Mouse (Mus musculus) heart, postnatal 0 days (tissue): ENCODE results near the gene Lamb3. TPM values are rescaled to one million over a fixed set of nuclear protein-coding genes. Genes with fewer than 3 reads are reported as not detected.

Experiments used
- ATAC-seq: fragments of 200-750 bp; cut with Nextera tagmentation; 2 replicates; pipeline ENCODE4 v1.8.0; 2017; ENCODE audit warnings: low read depth, moderate number of reproducible peaks, moderate library complexity; ENCODE audit not compliant: insufficient read depth
- DNase-seq: peaks from one replicate; pipeline ENCODE4 v3.0.0-alpha.2; 2016; ENCODE audit warnings: low spot score
- H3K27ac ChIP-seq: fragments of 300-500 bp; sonication (generic); 2 replicates; pipeline ENCODE4 v1.5.1; 2014; ENCODE audit warnings: low read depth, mild to moderate bottlenecking
- H3K27me3 ChIP-seq: fragments of 300-500 bp; sonication (generic); 2 replicates; pipeline ENCODE4 v1.6.1; 2014; ENCODE audit warnings: low read length, mixed read lengths; ENCODE audit not compliant: control insufficient read depth, insufficient read depth
- H3K36me3 ChIP-seq: fragments of 300-500 bp; sonication (generic); replicated peaks from 2 replicates; pipeline ENCODE4 v1.6.1; 2014; ENCODE audit warnings: low read length, mixed read lengths; ENCODE audit not compliant: control insufficient read depth, insufficient read depth
- H3K4me1 ChIP-seq: fragments of 300-500 bp; sonication (generic); 2 replicates; pipeline ENCODE4 v1.6.1; 2014; ENCODE audit warnings: antibody characterized with exemption; ENCODE audit not compliant: control insufficient read depth, insufficient read depth
- H3K4me2 ChIP-seq: fragments of 300-500 bp; sonication (generic); 2 replicates; pipeline ENCODE4 v1.6.1; 2014; ENCODE audit warnings: low read depth, mild to moderate bottlenecking, low read length, moderate library complexity
- H3K4me3 ChIP-seq: fragments of 300-500 bp; sonication (generic); 2 replicates; pipeline ENCODE4 v1.5.1; 2014; ENCODE audit warnings: low read depth, low read length
- H3K9ac ChIP-seq: fragments of 300-500 bp; sonication (generic); replicated peaks from 2 replicates; pipeline ENCODE4 v1.6.1; 2014; ENCODE audit warnings: low read depth, low read length, mixed read lengths
- H3K9me3 ChIP-seq: fragments of 300-500 bp; sonication (generic); replicated peaks from 2 replicates; pipeline ENCODE4 v1.6.1; 2016; ENCODE audit warnings: low read length; ENCODE audit not compliant: control insufficient read depth
- CTCF ChIP-seq: IDR thresholded peaks from 2 replicates; pipeline ENCODE4 v1.5.1; 2016; ENCODE audit warnings: antibody characterized with exemption, control low read depth, low read depth
- EP300 ChIP-seq: IDR thresholded peaks from 2 replicates; pipeline ENCODE4 v1.6.1; 2016; ENCODE audit warnings: antibody characterized with exemption, low read depth
- WGBS: fragments of 180-500 bp; shearing (Covaris S2); extraction: QIAGEN DNeasy Blood & Tissue Kit; methylation state at CpG from one replicate; pipeline ENCODE4 v1.1.7; 2014; 5-methylcytosine and 5-hydroxymethylcytosine counted together
- polyA plus RNA-seq: library from polyadenylated mRNA; unstranded; fragments of >200 nt; fragmentation: Nextera tagmentation; extraction: Ambion mirVana; gene quantifications from 2 replicates; pipeline ENCODE4 v1.2.1, GENCODE M21; 2015
- total RNA-seq: library from RNA; depleted of rRNA; stranded (reverse); fragments of >200 nt; gene quantifications from 2 replicates; pipeline ENCODE4 v1.2.3, GENCODE M21; 2014; ENCODE audit warnings: low replicate concordance

The Lamb3 gene
- total and polyA plus RNA-seq, 2 experiments from 2014 or later = 8.1 to 9.8 TPM

- no peak overlapping the region for H3K9ac ChIP-seq
- H3K27me3 ChIP-seq = no peaks in the 10 kb centered on the region
- H3K4me1 ChIP-seq = peaks cover 2% of the 10 kb centered on the region; the same call in 1 of the 2 replicates
- peaks cover 9% of the 10 kb centered on the region for H3K36me3 ChIP-seq
- H3K4me3 ChIP-seq = no peak overlapping the region
- no peak for ATAC-seq
- WGBS = 50% methylated on average over 2 of the region's 2 CpGs
- H3K27ac ChIP-seq = no peak overlapping the region
- H3K9me3 ChIP-seq = no peaks in the 10 kb centered on the region
- no peak for TF ChIP-seq EP300
- TF ChIP-seq CTCF = no peak
- DNase-seq = no peak
- no peak overlapping the region for H3K4me2 ChIP-seq
Observed at GRCm38 (mm10) chr1:193344976-193345375, 137.5 kb downstream of the Lamb3 start.

GRCm38 (mm10) chr1:193346908-193347307 is 139.4 kb downstream of the Lamb3 start:
- no peak overlapping the region for H3K9ac ChIP-seq
- no peak overlapping the region for H3K4me2 ChIP-seq
- TF ChIP-seq EP300 (no peak), CTCF (no peak)
- no peak overlapping the region for H3K4me3 ChIP-seq
- peaks cover 17% of the 10 kb centered on the region for H3K36me3 ChIP-seq
- 52% methylated on average over 3 of the region's 3 CpGs for WGBS
- H3K27ac ChIP-seq = no peak overlapping the region
- DNase-seq = no peak
- peak; percentile 48 for ATAC-seq
- peaks cover 2% of the 10 kb centered on the region; the same call in 1 of the 2 replicates for H3K4me1 ChIP-seq
- H3K27me3 ChIP-seq = no peaks in the 10 kb centered on the region
- H3K9me3 ChIP-seq = no peaks in the 10 kb centered on the region

GRCm38 (mm10) chr1:193348261-193348962 is 140.9 kb downstream of the Lamb3 start:
- no peaks in the 10 kb centered on the region for H3K27me3 ChIP-seq
- H3K4me3 ChIP-seq = no peak overlapping the region
- no peak for TF ChIP-seq CTCF
- no peak for TF ChIP-seq EP300
- WGBS = 70% methylated on average over 9 of the region's 9 CpGs
- H3K9me3 ChIP-seq = no peaks in the 10 kb centered on the region
- no peak overlapping the region for H3K9ac ChIP-seq
- DNase-seq (no peak), ATAC-seq (no peak)
- no peak overlapping the region for H3K4me2 ChIP-seq
- H3K27ac ChIP-seq = no peak overlapping the region
- H3K4me1 ChIP-seq = no peaks in the 10 kb centered on the region
- H3K36me3 ChIP-seq = peaks cover 28% of the 10 kb centered on the region

- TF ChIP-seq CTCF = no peak
- no peak for TF ChIP-seq EP300
- Histone ChIP-seq H3K9me3 (no peaks in the 10 kb centered on the region), H3K36me3 (peaks cover 42% of the 10 kb centered on the region), H3K27me3 (no peaks in the 10 kb centered on the region), H3K4me1 (no peaks in the 10 kb centered on the region), H3K4me2 (no peak overlapping the region), H3K4me3 (no peak overlapping the region), H3K27ac (no peak overlapping the region), H3K9ac (no peak overlapping the region)
- ATAC-seq (no peak), DNase-seq (no peak)
- WGBS = 76% methylated on average over 10 of the region's 10 CpGs
Observed at GRCm38 (mm10) chr1:193349702-193350545, 142.4 kb downstream of the Lamb3 start.

- Histone ChIP-seq H3K27me3 (no peaks in the 10 kb centered on the region), H3K4me3 (no peak overlapping the region), H3K4me1 (no peaks in the 10 kb centered on the region), H3K4me2 (no peak overlapping the region), H3K36me3 (peaks cover 42% of the 10 kb centered on the region), H3K27ac (no peak overlapping the region), H3K9me3 (no peaks in the 10 kb centered on the region), H3K9ac (no peak overlapping the region)
- DNase-seq (no peak), ATAC-seq (no peak)
- WGBS = 90% methylated on average over 2 of the region's 2 CpGs
- no peak for TF ChIP-seq EP300
- no peak for TF ChIP-seq CTCF
Observed at GRCm38 (mm10) chr1:193350546-193350801, 143.0 kb downstream of the Lamb3 start.

- no peak overlapping the region for H3K9ac ChIP-seq
- WGBS = 84% methylated on average over 3 of the region's 3 CpGs
Observed at GRCm38 (mm10) chr1:193351583-193351982, 144.1 kb downstream of the Lamb3 start.

More at GRCm38 (mm10) chr1:193351583-193351982, 144.1 kb downstream of the Lamb3 start:
- Histone ChIP-seq H3K4me3 (no peak overlapping the region), H3K27me3 (no peaks in the 10 kb centered on the region), H3K27ac (no peak overlapping the region), H3K4me2 (no peak overlapping the region), H3K36me3 (peaks cover 49% of the 10 kb centered on the region), H3K9me3 (no peaks in the 10 kb centered on the region), H3K4me1 (no peaks in the 10 kb centered on the region)
- ATAC-seq = no peak
- no peak for DNase-seq
- TF ChIP-seq CTCF (no peak), EP300 (no peak)
